Mouse (Mus musculus): ENCODE measurements around the gene Mansc1.

DNA sequence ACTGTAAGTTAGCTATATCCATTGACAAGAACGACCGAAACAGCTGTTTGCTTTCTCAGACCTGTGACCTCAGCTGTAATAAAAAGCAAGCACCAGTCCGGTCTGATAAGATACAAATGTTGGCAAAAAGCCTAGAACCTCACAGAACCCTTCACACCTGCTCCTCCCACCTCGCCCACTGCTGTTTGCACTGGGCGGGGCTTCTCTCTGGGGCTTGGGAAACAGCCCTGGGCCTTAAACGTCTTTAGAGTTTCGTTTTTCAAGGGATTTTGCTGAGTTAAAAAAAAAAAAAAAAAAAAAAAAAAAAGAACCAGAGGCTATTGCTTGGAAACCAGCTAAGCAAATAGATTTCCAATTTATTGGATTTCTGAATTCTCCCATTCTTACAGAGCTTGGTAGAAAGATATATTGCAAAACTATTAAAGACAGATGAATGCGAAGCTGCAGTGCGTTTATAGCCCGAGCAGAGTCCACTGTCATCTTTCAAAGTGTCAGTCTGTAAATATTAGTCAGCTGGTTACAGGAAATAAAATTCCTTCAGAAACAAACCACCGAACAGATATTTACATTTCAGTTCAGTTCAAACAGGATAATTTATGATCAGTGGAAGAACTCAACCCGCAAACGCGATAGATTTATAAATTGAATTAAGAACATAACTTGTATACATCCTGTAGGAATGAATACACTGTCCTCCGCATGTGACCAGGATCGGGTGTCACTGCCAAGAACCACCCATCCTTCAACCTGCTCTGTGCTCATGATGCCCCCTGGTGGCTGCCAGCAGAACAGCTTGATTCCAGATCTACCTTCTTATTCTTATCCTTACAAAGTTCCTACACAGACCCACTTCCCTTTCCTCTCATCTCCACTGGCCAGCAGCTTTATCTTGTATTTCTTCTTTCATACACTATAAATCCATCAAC, 17.3 kb downstream of the Mansc1 start:
- TF ChIP-seq CTCF (IDR thresholded peaks at IDR 0.05; ENCODE audit: extremely low read depth, insufficient read depth, low read length) (peak; percentile 96), POLR2A (IDR thresholded peaks at IDR 0.05; ENCODE audit: extremely low read depth, insufficient read depth, low read length) (no peak)
